8 mouse cellular contexts compared by ENCODE assay signal in the genomic region with DNA sequence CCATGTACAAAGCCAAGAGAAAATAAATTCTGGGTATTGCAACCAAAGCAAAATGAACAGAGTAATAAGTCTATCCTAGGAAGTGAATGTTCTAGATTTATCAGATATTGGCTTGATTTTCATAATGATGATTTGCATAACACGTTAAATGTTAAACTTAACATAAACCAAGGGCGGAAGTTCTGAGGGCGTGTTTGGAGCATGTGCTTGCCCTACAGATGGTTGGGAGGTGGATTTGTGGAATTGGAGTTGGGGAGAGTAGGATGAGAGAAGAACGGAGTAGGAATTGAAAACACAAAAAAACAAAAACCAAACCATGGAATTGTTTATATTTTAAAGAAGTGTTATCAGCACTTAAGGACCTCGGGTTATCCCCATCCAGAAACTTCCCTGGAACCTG. TPM values are rescaled to one million over a fixed set of nuclear protein-coding genes. Genes with fewer than 3 reads are reported as not detected.
DNase-seq lines count a peak whose midpoint lies in the region; ATAC-seq lines count a peak whose summit lies in the region.

No protein-coding gene starts in this region.

- H3K4me2 ChIP-seq in kidney, embryonic 15.5 days, result peak overlapping the region; percentile 68
- H3K4me2 ChIP-seq in hindbrain, embryonic 16.5 days (ENCODE audit: low read length), result peak overlapping the region; percentile 59
- H3K4me2 ChIP-seq in midbrain, embryonic 14.5 days (ENCODE audit: low read length), result peak overlapping the region; percentile 54

- H3K27ac ChIP-seq in kidney, embryonic 15.5 days, result no peak overlapping the region
- H3K27ac ChIP-seq in embryonic facial prominence, embryonic 10.5 days (replicated peaks), result no peak overlapping the region
- H3K27ac ChIP-seq in hindbrain, embryonic 16.5 days (ENCODE audit: low read depth, low read length), result no peak overlapping the region
- H3K27ac ChIP-seq in midbrain, embryonic 14.5 days (replicated peaks; ENCODE audit: low read depth, low read length), result no peak overlapping the region; the same call in 1 of the 2 replicates

- 67% methylated on average over 5 of the region's 5 CpGs for WGBS in kidney, embryonic 15.5 days
- 75% methylated on average over 5 of the region's 5 CpGs for WGBS in embryonic facial prominence, embryonic 10.5 days
- 66% methylated on average over 5 of the region's 5 CpGs for WGBS in hindbrain, embryonic 16.5 days
- 76% methylated on average over 5 of the region's 5 CpGs for WGBS in midbrain, embryonic 14.5 days

- DNase-seq in kidney, adult 8-10 months, result no peak
- no peak for DNase-seq in embryonic facial prominence, embryonic 10.5 days (ENCODE audit: low spot score)
- no peak for DNase-seq in midbrain, embryonic 14.5 days
- DNase-seq in adrenal gland, postnatal 4 days (ENCODE audit: low spot score in 2 of 2), result no peak
- DNase-seq in retina, postnatal 1 day, result no peak
- no peak for DNase-seq in MN1 (ENCODE audit: low spot score)

- no peaks in the 10 kb centered on the region for H3K4me1 ChIP-seq in kidney, embryonic 15.5 days
- H3K4me1 ChIP-seq in embryonic facial prominence, embryonic 10.5 days, result no peaks in the 10 kb centered on the region
- no peaks in the 10 kb centered on the region for H3K4me1 ChIP-seq in hindbrain, embryonic 16.5 days (ENCODE audit: control insufficient read depth, insufficient read depth, low read depth, low read length)
- H3K4me1 ChIP-seq in midbrain, embryonic 14.5 days (ENCODE audit: control insufficient read depth, insufficient read depth, low read length), result no peaks in the 10 kb centered on the region

- H3K27me3 ChIP-seq in kidney, embryonic 15.5 days, result no peaks in the 10 kb centered on the region
- no peaks in the 10 kb centered on the region for H3K27me3 ChIP-seq in embryonic facial prominence, embryonic 10.5 days (replicated peaks; ENCODE audit: low read depth, poor library complexity, severe bottlenecking)
- no peaks in the 10 kb centered on the region for H3K27me3 ChIP-seq in hindbrain, embryonic 16.5 days (replicated peaks; ENCODE audit: control insufficient read depth, insufficient read depth, low read length)
- H3K27me3 ChIP-seq in midbrain, embryonic 14.5 days (ENCODE audit: control insufficient read depth, insufficient read depth, low read length), result no peaks in the 10 kb centered on the region

- H3K9me3 ChIP-seq in kidney, embryonic 15.5 days (replicated peaks), result no peaks in the 10 kb centered on the region
- H3K9me3 ChIP-seq in embryonic facial prominence, embryonic 10.5 days, result no peaks in the 10 kb centered on the region
- H3K9me3 ChIP-seq in hindbrain, embryonic 16.5 days (ENCODE audit: control insufficient read depth, low read length), result no peaks in the 10 kb centered on the region
- no peaks in the 10 kb centered on the region for H3K9me3 ChIP-seq in midbrain, embryonic 14.5 days (ENCODE audit: control insufficient read depth, low read length)

- 0 out of 2 replicates have a peak overlapping the region, but pooled peaks have one; percentile 50 for H3K9ac ChIP-seq in kidney, embryonic 15.5 days
- H3K9ac ChIP-seq in hindbrain, embryonic 16.5 days (ENCODE audit: low read depth, low read length), result no peak overlapping the region; the same call in 1 of the 2 replicates
- no peak overlapping the region for H3K9ac ChIP-seq in midbrain, embryonic 14.5 days (replicated peaks; ENCODE audit: low read length)

- H3K36me3 ChIP-seq in kidney, embryonic 15.5 days, result no peaks in the 10 kb centered on the region
- H3K36me3 ChIP-seq in embryonic facial prominence, embryonic 10.5 days (replicated peaks), result no peaks in the 10 kb centered on the region
- no peaks in the 10 kb centered on the region for H3K36me3 ChIP-seq in hindbrain, embryonic 16.5 days (ENCODE audit: control insufficient read depth, insufficient read depth, low read length)
- H3K36me3 ChIP-seq in midbrain, embryonic 14.5 days (ENCODE audit: control insufficient read depth, insufficient read depth, low read length), result no peaks in the 10 kb centered on the region

- H3K4me3 ChIP-seq in kidney, embryonic 15.5 days (replicated peaks), result peak overlapping the region; percentile 63
- peak overlapping the region; percentile 68 for H3K4me3 ChIP-seq in embryonic facial prominence, embryonic 10.5 days
- H3K4me3 ChIP-seq in hindbrain, embryonic 16.5 days (ENCODE audit: low read length), result peak overlapping the region; percentile 65
- peak overlapping the region; percentile 56 for H3K4me3 ChIP-seq in midbrain, embryonic 14.5 days (replicated peaks; ENCODE audit: low read depth, low read length)

- no peak for ATAC-seq in kidney, embryonic 15.5 days (replicated peaks; ENCODE audit: low FRiP score)
- ATAC-seq in hindbrain, embryonic 16.5 days, result no peak; the same call in 1 of the 2 replicates
- no peak for ATAC-seq in midbrain, embryonic 14.5 days (ENCODE audit: low FRiP score, low TSS enrichment)

RNA-seq across cellular contexts. Expression of a gene that starts 0.5 kb away (rescaled TPM):
- 8.7 and 9.3 TPM in 2 replicates for polyA plus RNA-seq in kidney, embryonic 15.5 days (2015; fragmentation: Nextera tagmentation; extraction: Ambion mirVana)
- polyA plus RNA-seq in embryonic facial prominence, embryonic 10.5 days (2016; fragmentation: Nextera tagmentation; extraction: Ambion mirVana), result 5.7 and 5.8 TPM in 2 replicates
- polyA plus RNA-seq in hindbrain, embryonic 16.5 days (2015; fragmentation: Nextera tagmentation; extraction: Ambion mirVana), result 14.7 and 15.6 TPM in 2 replicates
- 18.2 and 23.0 TPM in 2 replicates for polyA plus RNA-seq in midbrain, embryonic 14.5 days (2014; fragmentation: Nextera tagmentation; extraction: Ambion mirVana)
- 10 to 100 TPM; 25.2 to 26.4 TPM for total RNA-seq in adrenal gland, postnatal 4 days (2021)
